Mouse (Mus musculus) spleen, postnatal 4 days (tissue): ENCODE results near the gene Farp1.
"Not testable (repeated sequence)": the region's sequence is repeated elsewhere in the genome, so short reads cannot be mapped to it uniquely, and the experiment has no call there.

ENCODE experiments used
- DNase-seq, 2 experiments: peaks; one replicate each; pipeline ENCODE4 v3.0.0; 2022; ENCODE audit warnings: low spot score in 2 of 2

Gene Farp1

DNA sequence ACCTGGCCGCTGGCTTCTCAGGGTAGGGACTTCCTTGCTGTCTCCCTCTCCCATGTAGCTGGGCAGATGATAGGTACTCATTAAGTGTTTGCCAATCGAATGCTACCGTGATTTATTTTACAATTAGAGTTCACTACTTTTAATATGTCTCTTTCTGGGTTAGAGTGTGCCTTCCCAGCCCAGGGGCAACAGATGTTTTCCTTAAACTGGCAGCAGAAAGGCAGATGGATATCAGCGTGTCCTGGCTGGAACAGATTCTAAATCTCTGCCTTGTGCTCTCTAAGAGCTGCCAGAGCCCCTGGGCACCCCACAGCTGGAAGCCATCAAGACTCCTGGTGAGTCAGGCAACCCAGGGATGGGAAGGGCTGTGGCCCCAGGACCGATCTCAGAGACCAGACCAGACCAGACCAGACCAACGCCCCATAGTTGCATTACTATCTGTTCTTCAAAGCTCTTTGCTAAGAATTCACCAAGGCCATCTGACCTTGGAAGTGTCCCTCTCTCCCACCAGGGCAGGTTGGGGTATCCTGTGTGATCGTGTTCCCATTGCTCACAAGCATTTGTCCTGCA is 69.8 kb downstream of the Farp1 start:
- no peak for DNase-seq

- no peak for DNase-seq
These were observed 71.9 kb downstream of the Farp1 start for GRCm38 (mm10) chr14:121106906-121107305.

GRCm38 (mm10) chr14:121107707-121108285 is 72.8 kb downstream of the Farp1 start:
- DNase-seq: no peak

DNA sequence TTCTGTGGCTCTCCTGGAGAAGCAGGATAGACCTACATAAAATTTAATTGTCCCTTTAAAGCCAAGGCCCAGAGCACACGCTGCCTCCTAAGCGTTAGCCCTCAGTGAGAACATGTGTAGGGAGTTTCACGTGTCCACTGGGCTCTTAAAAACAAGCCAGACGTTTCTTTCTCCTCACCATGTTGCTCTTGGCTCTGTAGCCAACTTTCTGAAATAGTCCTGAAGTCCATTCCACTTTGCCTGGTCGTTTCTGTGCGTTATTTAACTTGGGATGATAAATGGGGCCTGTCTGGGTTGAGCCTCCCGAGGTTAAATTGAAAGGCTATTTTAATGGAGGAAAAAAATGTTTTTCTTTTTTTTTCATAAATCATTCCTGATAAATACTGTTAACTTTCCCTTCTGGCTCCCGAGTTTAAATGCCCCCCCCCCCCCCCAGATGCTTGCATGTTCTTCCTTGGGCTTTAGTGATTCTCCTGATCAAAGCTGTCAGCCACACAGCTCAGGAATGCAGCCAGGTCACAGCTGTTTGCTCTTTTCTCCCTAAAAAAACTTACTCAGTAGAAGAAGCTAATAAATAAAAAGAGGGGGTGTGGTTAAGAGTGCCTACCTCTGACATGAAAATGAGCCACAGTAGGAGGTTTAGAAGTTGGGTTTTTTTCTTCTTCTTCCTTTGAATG is 73.6 kb downstream of the Farp1 start:
- DNase-seq: no peak

GRCm38 (mm10) chr14:121109116-121109504 is 74.1 kb downstream of the Farp1 start:
- no peak for DNase-seq

GRCm38 (mm10) chr14:121110492-121111267 is 75.7 kb downstream of the Farp1 start:
- DNase-seq: no peak

DNA sequence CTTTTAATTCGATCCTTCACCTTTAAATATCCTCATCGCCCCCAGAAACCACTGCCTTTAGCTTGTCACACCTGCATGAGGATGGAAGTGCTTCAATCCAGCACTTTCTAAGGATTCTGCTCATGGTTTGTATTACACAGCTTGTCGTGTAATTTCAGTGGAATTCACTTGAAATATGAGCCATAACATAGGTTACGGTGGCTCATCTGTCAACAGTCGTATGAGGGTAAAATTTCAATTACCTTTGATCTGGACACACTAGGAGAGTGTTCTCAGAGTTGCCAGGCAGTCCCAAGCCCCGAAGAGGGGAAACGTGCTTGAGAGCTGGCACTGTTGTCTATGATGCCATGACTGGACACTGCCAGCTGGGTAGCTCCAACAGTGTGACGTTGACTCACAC is 77.1 kb downstream of the Farp1 start:
- DNase-seq: no peak

DNA sequence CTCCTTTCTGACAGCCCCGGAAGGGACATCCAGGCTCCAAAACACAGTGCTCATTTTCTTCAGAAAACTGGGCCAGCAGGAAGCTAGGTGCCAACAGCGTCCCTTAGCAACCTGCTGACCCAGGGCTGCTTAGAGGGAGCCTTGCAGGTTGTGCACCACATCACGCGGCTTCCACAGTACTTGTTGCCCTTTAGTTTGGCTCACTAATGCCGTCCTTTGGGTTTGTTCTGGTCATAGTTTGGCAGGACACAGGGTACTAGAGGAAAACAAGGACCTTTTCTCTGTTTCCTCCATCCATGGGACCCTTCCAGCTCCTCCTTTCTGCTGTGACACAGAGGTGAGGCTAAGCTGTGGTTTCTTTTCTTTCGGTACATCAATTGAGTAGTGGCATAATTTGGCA is 78.8 kb downstream of the Farp1 start:
- DNase-seq: no peak

GRCm38 (mm10) chr14:121116696-121117095 is 81.7 kb downstream of the Farp1 start:
- no peak for DNase-seq

- no peak for DNase-seq
These were observed 83.9 kb downstream of the Farp1 start for GRCm38 (mm10) chr14:121118860-121119259.

DNA sequence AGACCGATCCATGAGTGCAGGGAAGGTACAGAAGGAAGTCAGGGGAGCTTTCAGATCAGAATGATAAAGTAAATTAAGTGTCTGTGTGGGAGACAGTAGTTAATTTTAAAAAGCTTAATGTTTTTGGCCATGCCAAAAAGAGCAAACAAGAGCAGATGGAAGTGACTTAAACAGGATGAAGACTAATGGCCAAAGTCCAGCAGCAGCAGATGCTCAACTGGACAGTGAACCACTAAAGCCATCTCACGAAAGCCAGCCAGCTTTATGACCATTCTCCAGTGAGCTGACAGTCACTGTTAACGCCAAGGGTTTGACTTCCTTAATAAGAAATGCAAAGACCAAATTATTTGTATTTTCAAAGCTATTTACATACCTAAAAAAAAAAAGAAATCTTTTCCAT is 86.7 kb downstream of the Farp1 start:
- no peak for DNase-seq

GRCm38 (mm10) chr14:121122852-121123251 is 87.9 kb downstream of the Farp1 start:
- no peak for DNase-seq

DNA sequence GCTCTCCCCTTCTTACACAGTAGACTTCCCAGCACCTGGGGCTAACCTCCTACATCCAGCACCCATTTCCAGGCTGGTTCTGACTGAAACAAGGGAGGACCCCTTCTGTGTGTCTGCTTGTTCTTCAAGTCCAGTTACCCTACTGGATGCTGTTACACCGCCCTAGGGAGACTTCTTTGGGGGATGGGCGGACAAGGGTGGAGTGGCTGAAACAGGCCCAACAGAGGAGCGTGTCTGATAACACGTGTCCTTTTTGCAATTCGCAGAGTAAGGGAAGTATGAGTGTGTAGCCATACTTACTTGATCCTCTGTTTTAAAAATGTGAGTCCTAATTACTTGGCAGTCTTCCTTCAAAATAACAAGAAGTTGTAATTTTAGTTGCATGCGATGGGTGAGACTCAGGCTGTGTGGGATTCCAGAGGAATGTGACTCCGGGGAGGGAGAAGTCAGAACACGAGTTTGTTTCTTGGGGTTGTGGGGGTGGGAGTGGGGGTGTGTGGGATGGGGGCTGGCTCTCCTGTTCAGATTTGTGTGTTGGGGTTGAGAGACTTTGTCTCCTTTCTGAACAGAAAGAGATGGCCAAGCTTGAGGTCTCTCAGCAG is 89.5 kb downstream of the Farp1 start:
- no peak for DNase-seq

- no peak for DNase-seq
These were observed 90.7 kb downstream of the Farp1 start for GRCm38 (mm10) chr14:121125651-121126050.

- DNase-seq: no peak
These were observed 91.3 kb downstream of the Farp1 start for GRCm38 (mm10) chr14:121126291-121126690.

DNA sequence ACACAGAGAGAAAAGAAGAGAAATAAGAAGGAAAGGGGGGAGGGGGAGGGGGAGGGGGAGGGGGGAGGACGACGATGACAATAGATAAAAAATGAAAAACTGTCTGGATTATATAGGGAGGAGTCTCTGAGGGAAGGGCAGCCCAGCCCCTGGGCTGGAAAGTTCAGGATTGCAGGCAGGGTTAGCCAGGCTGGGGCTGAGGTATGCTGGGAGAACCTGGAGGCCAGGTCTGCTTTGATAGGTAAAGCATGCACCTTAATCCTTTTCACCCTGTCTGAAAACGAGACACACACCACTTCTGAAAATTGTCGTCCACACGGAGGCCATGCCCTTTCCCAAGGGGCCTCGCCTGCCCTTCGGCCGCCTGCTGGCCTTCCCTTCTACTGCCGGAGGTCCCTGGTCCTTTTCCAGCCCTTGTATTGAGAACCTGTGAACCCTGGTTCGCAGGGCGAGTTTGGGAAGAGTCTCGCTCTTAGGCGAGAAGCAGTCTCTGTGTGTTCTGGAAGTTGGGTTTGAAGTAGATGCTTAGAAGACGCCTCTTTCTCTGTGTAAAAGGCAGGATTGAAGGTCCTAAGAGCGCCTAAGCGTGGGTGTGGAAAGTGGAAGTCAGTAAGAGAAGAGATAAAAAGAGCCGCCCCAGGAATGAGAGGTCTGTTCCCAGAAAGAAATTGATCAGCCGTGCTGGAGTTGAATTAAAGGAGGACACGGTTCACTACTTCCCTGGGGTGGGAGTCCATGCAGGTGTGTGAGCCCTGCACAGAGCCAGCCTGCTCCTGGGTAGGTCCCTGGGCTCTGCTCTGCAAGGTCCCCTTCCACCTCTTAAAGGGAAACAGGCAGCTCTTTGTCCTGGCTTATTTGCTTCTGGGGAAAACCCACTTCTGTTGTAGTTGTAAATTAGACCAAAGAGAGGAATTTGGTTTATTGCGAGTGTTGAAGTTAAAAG is 94.1 kb downstream of the Farp1 start:
- DNase-seq: no peak

GRCm38 (mm10) chr14:121130351-121130750 is 95.4 kb downstream of the Farp1 start:
- DNase-seq: not testable (repeated sequence)

- DNase-seq: no peak
These were observed 99.4 kb downstream of the Farp1 start for GRCm38 (mm10) chr14:121134414-121134813.

- DNase-seq: no peak
These were observed 108.9 kb downstream of the Farp1 start for GRCm38 (mm10) chr14:121143831-121144455.

DNA sequence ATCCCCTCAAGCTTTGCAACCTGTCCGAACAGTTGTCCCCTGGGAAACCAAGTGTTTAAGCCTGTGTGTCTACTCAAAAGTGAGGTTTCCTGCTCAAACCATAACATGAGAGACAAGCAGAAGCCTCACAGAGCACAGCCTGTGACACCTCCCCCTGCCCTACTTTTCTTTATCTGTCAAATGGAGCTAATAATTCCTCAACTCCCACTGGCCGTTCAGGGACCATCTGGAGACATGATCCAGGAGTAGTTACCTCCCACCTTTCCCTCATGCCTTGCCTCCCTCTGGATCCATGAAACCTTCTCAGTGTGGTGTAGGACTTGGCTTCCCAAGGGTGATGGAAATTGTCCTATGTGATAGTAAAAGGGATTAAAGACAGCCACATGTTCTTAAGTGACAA is 109.5 kb downstream of the Farp1 start:
- no peak for DNase-seq

DNA sequence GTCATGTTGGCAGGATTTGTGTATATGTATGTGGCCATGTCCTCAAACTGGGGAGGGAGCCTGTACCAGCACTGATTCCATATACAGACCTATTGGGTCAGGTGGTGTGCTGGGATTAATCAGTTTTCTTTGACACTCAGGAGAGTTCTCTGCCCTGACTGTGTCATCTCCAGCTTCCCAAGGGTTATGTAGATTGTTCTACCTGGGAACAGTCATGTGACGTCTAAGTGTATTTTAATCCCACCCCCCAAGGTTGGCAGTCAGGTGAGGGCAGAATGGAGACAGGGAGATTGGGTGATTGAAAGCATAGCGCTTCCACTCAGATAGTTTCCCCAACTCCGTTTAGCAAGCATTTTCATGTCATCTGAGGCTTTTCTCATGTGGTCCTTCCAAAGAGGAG is 110.3 kb downstream of the Farp1 start:
- DNase-seq: no peak
